Mouse (Mus musculus) liver, postnatal 0 days (tissue): Measurements from ENCODE around the gene Grcc10.

Experiments
- CTCF ChIP-seq: sonication (generic); IDR thresholded peaks from 2 replicates; pipeline ENCODE4 v1.5.1; 2016; ENCODE audit warnings: antibody characterized with exemption, low read depth
- EP300 ChIP-seq: IDR thresholded peaks from 2 replicates; pipeline ENCODE4 v1.6.1; 2016; ENCODE audit warnings: antibody characterized with exemption, low read depth, mild to moderate bottlenecking

GRCm38 (mm10) chr6:124741842-124742241 is 668 bp upstream of the Grcc10 start:
- TF ChIP-seq CTCF, result no peak
- TF ChIP-seq EP300, result no peak
